Mouse (Mus musculus): ENCODE measurements around the gene Mapkapk5. TPM values are rescaled to one million over a fixed set of nuclear protein-coding genes. Genes with fewer than 3 reads are reported as not detected.

Mapkapk5 gene
- polyA plus RNA-seq, 1 experiment, result 40.3 TPM

- 83% methylated on average over 13 of the region's 13 CpGs for WGBS
- Histone ChIP-seq H3K27ac (ENCODE audit: control insufficient read depth, insufficient read depth, low read depth, low read length, poor library complexity) (no peak overlapping the region), H3K4me1 (ENCODE audit: control insufficient read depth, insufficient read depth, low read length) (no peaks in the 10 kb centered on the region), H3K4me3 (replicated peaks; ENCODE audit: control insufficient read depth, low read depth, low read length) (no peak overlapping the region)
- TF ChIP-seq POLR2A (IDR thresholded peaks at IDR 0.05; ENCODE audit: borderline replicate concordance, control insufficient read depth, low read depth, low read length), result no peak
- no peak for TF ChIP-seq CTCF (IDR thresholded peaks at IDR 0.05; ENCODE audit: control insufficient read depth, insufficient read depth, low read length)
These were observed 28.4 kb upstream of the Mapkapk5 start for GRCm38 (mm10) chr5:121574145-121574544.

GRCm38 (mm10) chr5:121570787-121571186, 25.1 kb upstream of the Mapkapk5 start:
- TF ChIP-seq CTCF (IDR thresholded peaks at IDR 0.05; ENCODE audit: control insufficient read depth, insufficient read depth, low read length) (no peak), POLR2A (IDR thresholded peaks at IDR 0.05; ENCODE audit: borderline replicate concordance, control insufficient read depth, low read depth, low read length) (no peak)
- Histone ChIP-seq H3K4me1 (ENCODE audit: control insufficient read depth, insufficient read depth, low read length) (no peaks in the 10 kb centered on the region), H3K4me3 (replicated peaks; ENCODE audit: control insufficient read depth, low read depth, low read length) (no peak overlapping the region), H3K27ac (ENCODE audit: control insufficient read depth, insufficient read depth, low read depth, low read length, poor library complexity) (no peak overlapping the region)
- 85% methylated on average over 1 of the region's 1 CpGs for WGBS

GRCm38 (mm10) chr5:121569881-121570420, 24.2 kb upstream of the Mapkapk5 start:
- Histone ChIP-seq H3K27ac (ENCODE audit: control insufficient read depth, insufficient read depth, low read depth, low read length, poor library complexity) (no peak overlapping the region), H3K4me3 (replicated peaks; ENCODE audit: control insufficient read depth, low read depth, low read length) (no peak overlapping the region), H3K4me1 (ENCODE audit: control insufficient read depth, insufficient read depth, low read length) (no peaks in the 10 kb centered on the region; the same call in 1 of the 2 replicates)
- WGBS, result 88% methylated on average over 9 of the region's 9 CpGs
- TF ChIP-seq CTCF (IDR thresholded peaks at IDR 0.05; ENCODE audit: control insufficient read depth, insufficient read depth, low read length) (no peak), POLR2A (IDR thresholded peaks at IDR 0.05; ENCODE audit: borderline replicate concordance, control insufficient read depth, low read depth, low read length) (no peak)

GRCm38 (mm10) chr5:121566035-121566681, 20.5 kb upstream of the Mapkapk5 start:
- no peak overlapping the region for H3K27ac ChIP-seq (ENCODE audit: control insufficient read depth, insufficient read depth, low read depth, low read length, poor library complexity)
- 80% methylated on average over 16 of the region's 16 CpGs for WGBS
- peaks cover 2% of the 10 kb centered on the region; the same call in 1 of the 2 replicates for H3K4me1 ChIP-seq (ENCODE audit: control insufficient read depth, insufficient read depth, low read length)
- no peak overlapping the region for H3K4me3 ChIP-seq (replicated peaks; ENCODE audit: control insufficient read depth, low read depth, low read length)
- TF ChIP-seq POLR2A (IDR thresholded peaks at IDR 0.05; ENCODE audit: borderline replicate concordance, control insufficient read depth, low read depth, low read length) (no peak), CTCF (IDR thresholded peaks at IDR 0.05; ENCODE audit: control insufficient read depth, insufficient read depth, low read length) (no peak)

- 2% methylated on average over 11 of the region's 11 CpGs for WGBS
- TF ChIP-seq CTCF (IDR thresholded peaks at IDR 0.05; ENCODE audit: control insufficient read depth, insufficient read depth, low read length), result peak; percentile 92
- no peak for TF ChIP-seq POLR2A (IDR thresholded peaks at IDR 0.05; ENCODE audit: borderline replicate concordance, control insufficient read depth, low read depth, low read length)
- Histone ChIP-seq H3K4me3 (replicated peaks; ENCODE audit: control insufficient read depth, low read depth, low read length) (peak overlapping the region; percentile 43), H3K27ac (ENCODE audit: control insufficient read depth, insufficient read depth, low read depth, low read length, poor library complexity) (no peak overlapping the region), H3K4me1 (ENCODE audit: control insufficient read depth, insufficient read depth, low read length) (peaks cover 2% of the 10 kb centered on the region; the same call in 1 of the 2 replicates)
These were observed 18.8 kb upstream of the Mapkapk5 start for GRCm38 (mm10) chr5:121564468-121564895.

- no peak overlapping the region for H3K4me3 ChIP-seq (replicated peaks; ENCODE audit: control insufficient read depth, low read depth, low read length)
- 84% methylated on average over 3 of the region's 3 CpGs for WGBS
- H3K4me1 ChIP-seq (ENCODE audit: control insufficient read depth, insufficient read depth, low read length), result peaks cover 2% of the 10 kb centered on the region; the same call in 1 of the 2 replicates
- no peak for TF ChIP-seq CTCF (IDR thresholded peaks at IDR 0.05; ENCODE audit: control insufficient read depth, insufficient read depth, low read length)
- TF ChIP-seq POLR2A (IDR thresholded peaks at IDR 0.05; ENCODE audit: borderline replicate concordance, control insufficient read depth, low read depth, low read length), result no peak
- no peak overlapping the region for H3K27ac ChIP-seq (ENCODE audit: control insufficient read depth, insufficient read depth, low read depth, low read length, poor library complexity)
These were observed 16.7 kb upstream of the Mapkapk5 start for GRCm38 (mm10) chr5:121562436-121562835.

- Histone ChIP-seq H3K4me3 (replicated peaks; ENCODE audit: control insufficient read depth, low read depth, low read length) (no peak overlapping the region), H3K27ac (ENCODE audit: control insufficient read depth, insufficient read depth, low read depth, low read length, poor library complexity) (no peak overlapping the region), H3K4me1 (ENCODE audit: control insufficient read depth, insufficient read depth, low read length) (no peaks in the 10 kb centered on the region; the same call in 1 of the 2 replicates)
- 87% methylated on average over 7 of the region's 7 CpGs for WGBS
- TF ChIP-seq POLR2A (IDR thresholded peaks at IDR 0.05; ENCODE audit: borderline replicate concordance, control insufficient read depth, low read depth, low read length), result no peak
- TF ChIP-seq CTCF (IDR thresholded peaks at IDR 0.05; ENCODE audit: control insufficient read depth, insufficient read depth, low read length), result no peak
These were observed 3.5 kb upstream of the Mapkapk5 start for GRCm38 (mm10) chr5:121549196-121549595.

GRCm38 (mm10) chr5:121547084-121547483, 1.4 kb upstream of the Mapkapk5 start:
- Histone ChIP-seq H3K4me1 (ENCODE audit: control insufficient read depth, insufficient read depth, low read length) (no peaks in the 10 kb centered on the region; the same call in 1 of the 2 replicates), H3K4me3 (replicated peaks; ENCODE audit: control insufficient read depth, low read depth, low read length) (no peak overlapping the region), H3K27ac (ENCODE audit: control insufficient read depth, insufficient read depth, low read depth, low read length, poor library complexity) (no peak overlapping the region)
- TF ChIP-seq POLR2A (IDR thresholded peaks at IDR 0.05; ENCODE audit: borderline replicate concordance, control insufficient read depth, low read depth, low read length) (no peak), CTCF (IDR thresholded peaks at IDR 0.05; ENCODE audit: control insufficient read depth, insufficient read depth, low read length) (no peak)
- 68% methylated on average over 3 of the region's 3 CpGs for WGBS
